Mouse (Mus musculus) midbrain, embryonic 15.5 days (tissue): ENCODE data around the gene Usp33. TPM values are rescaled to one million over a fixed set of nuclear protein-coding genes. Genes with fewer than 3 reads are reported as not detected.
A peak's percentile ranks its signal among the peaks of the same experiment; 100 is the strongest.
"Not testable (repeated sequence)": the region's sequence is repeated elsewhere in the genome, so short reads cannot be mapped to it uniquely, and the experiment has no call there.

Source experiments
- ATAC-seq: fragments of 200-750 bp; cut with Nextera tagmentation; replicated peaks from 2 replicates; pipeline ENCODE4 v1.8.0; 2017; ENCODE audit warnings: moderate TSS enrichment
- H3K27ac ChIP-seq: fragments of 300-500 bp; sonication (generic); 2 replicates; pipeline ENCODE4 v1.5.1; 2015; ENCODE audit warnings: mild to moderate bottlenecking, inconsistent platforms
- H3K27me3 ChIP-seq: fragments of 300-500 bp; sonication (generic); replicated peaks from 2 replicates; pipeline ENCODE4 v1.6.1; 2015; ENCODE audit warnings: inconsistent platforms
- H3K36me3 ChIP-seq: fragments of 300-500 bp; sonication (generic); replicated peaks from 2 replicates; pipeline ENCODE4 v1.6.1; 2015; ENCODE audit warnings: inconsistent platforms
- H3K4me1 ChIP-seq: fragments of 300-500 bp; sonication (generic); 2 replicates; pipeline ENCODE4 v1.6.1; 2015; ENCODE audit warnings: inconsistent platforms
- H3K4me2 ChIP-seq: fragments of 300-500 bp; sonication (generic); 2 replicates; pipeline ENCODE4 v1.6.1; 2015; ENCODE audit warnings: inconsistent platforms, mild to moderate bottlenecking, moderate library complexity
- H3K4me3 ChIP-seq: fragments of 300-500 bp; sonication (generic); 2 replicates; pipeline ENCODE4 v1.5.1; 2015; ENCODE audit warnings: mild to moderate bottlenecking, inconsistent platforms
- H3K9ac ChIP-seq: fragments of 300-500 bp; sonication (generic); 2 replicates; pipeline ENCODE4 v1.6.1; 2015; ENCODE audit warnings: mild to moderate bottlenecking, inconsistent platforms
- H3K9me3 ChIP-seq: fragments of 300-500 bp; sonication (generic); 2 replicates; pipeline ENCODE4 v1.6.1; 2016; ENCODE audit warnings: inconsistent platforms
- WGBS: fragments of 180-500 bp; shearing (Covaris S2); methylation state at CpG from one replicate; pipeline ENCODE4 v1.1.7; 2015; ENCODE audit warnings: mixed read lengths; 5-methylcytosine and 5-hydroxymethylcytosine counted together
- polyA plus RNA-seq: library from polyadenylated mRNA; unstranded; fragments of >200 nt; fragmentation: Nextera tagmentation; extraction: Ambion mirVana; gene quantifications from 2 replicates; pipeline ENCODE4 v1.2.1, GENCODE M21; 2015

The Usp33 gene
- polyA plus RNA-seq = 89.2 and 92.8 TPM in 2 replicates

- H3K27ac ChIP-seq = peak within 1 kb of the TSS; percentile 86
- no peaks in the 10 kb centered on the region for H3K9me3 ChIP-seq
- peak within 1 kb of the TSS; percentile 78 for H3K4me3 ChIP-seq
- no peaks in the 10 kb centered on the region for H3K36me3 ChIP-seq
- H3K9ac ChIP-seq = peak within 1 kb of the TSS; percentile 92
- H3K4me1 ChIP-seq = peaks cover 33% of the 10 kb centered on the region
- WGBS = 7% methylated on average over 44 of the region's 44 CpGs
- H3K4me2 ChIP-seq = peak within 1 kb of the TSS; percentile 51
- H3K27me3 ChIP-seq = no peaks in the 10 kb centered on the region
- ATAC-seq = peak; percentile 96
Measured at GRCm38 (mm10) chr3:152345732-152346632, at the start of gene Usp33. Usp33 (plus strand) TSS chr3:152346478.

GRCm38 (mm10) chr3:152300376-152301337 is 45.6 kb upstream of the Usp33 start:
- ATAC-seq = no peak
- 92% methylated on average over 14 of the region's 14 CpGs for WGBS
- H3K36me3 ChIP-seq = peaks cover 4% of the 10 kb centered on the region; the same call in 1 of the 2 replicates

GRCm38 (mm10) chr3:152302991-152303390 is 43.3 kb upstream of the Usp33 start:
- no peak overlapping the region for H3K27ac ChIP-seq
- H3K9ac ChIP-seq = no peak overlapping the region
- H3K4me3 ChIP-seq = no peak overlapping the region
- H3K4me1 ChIP-seq = no peaks in the 10 kb centered on the region
- peaks cover 8% of the 10 kb centered on the region; the same call in 1 of the 2 replicates for H3K36me3 ChIP-seq
- H3K27me3 ChIP-seq = no peaks in the 10 kb centered on the region
- no peaks in the 10 kb centered on the region for H3K9me3 ChIP-seq
- no peak overlapping the region for H3K4me2 ChIP-seq
- ATAC-seq = no peak
- WGBS = 71% methylated on average over 9 of the region's 9 CpGs

More at GRCm38 (mm10) chr3:152300376-152301337, 45.6 kb upstream of the Usp33 start:
- Histone ChIP-seq H3K9me3 (no peaks in the 10 kb centered on the region), H3K4me1 (no peaks in the 10 kb centered on the region), H3K4me3 (no peak overlapping the region), H3K9ac (no peak overlapping the region), H3K27ac (no peak overlapping the region), H3K27me3 (no peaks in the 10 kb centered on the region), H3K4me2 (no peak overlapping the region)

GRCm38 (mm10) chr3:152304093-152304815 is 42.0 kb upstream of the Usp33 start:
- Histone ChIP-seq H3K9me3 (no peaks in the 10 kb centered on the region), H3K4me3 (no peak overlapping the region), H3K36me3 (peaks cover 8% of the 10 kb centered on the region; the same call in 1 of the 2 replicates), H3K27me3 (no peaks in the 10 kb centered on the region), H3K4me2 (no peak overlapping the region), H3K27ac (no peak overlapping the region), H3K4me1 (no peaks in the 10 kb centered on the region), H3K9ac (no peak overlapping the region)
- ATAC-seq = no peak
- WGBS = 80% methylated on average over 6 of the region's 6 CpGs

- no peak for ATAC-seq
- Histone ChIP-seq H3K27me3 (no peaks in the 10 kb centered on the region), H3K9ac (no peak overlapping the region), H3K4me1 (no peaks in the 10 kb centered on the region), H3K27ac (no peak overlapping the region), H3K9me3 (no peaks in the 10 kb centered on the region), H3K4me2 (no peak overlapping the region), H3K36me3 (peaks cover 8% of the 10 kb centered on the region; the same call in 1 of the 2 replicates), H3K4me3 (no peak overlapping the region)
- 91% methylated on average over 8 of the region's 8 CpGs for WGBS
Measured at GRCm38 (mm10) chr3:152305080-152305479, 41.2 kb upstream of the Usp33 start.

- Histone ChIP-seq H3K9me3 (no peaks in the 10 kb centered on the region), H3K4me3 (no peak overlapping the region), H3K36me3 (peaks cover 8% of the 10 kb centered on the region; the same call in 1 of the 2 replicates), H3K4me1 (no peaks in the 10 kb centered on the region), H3K27me3 (no peaks in the 10 kb centered on the region), H3K4me2 (no peak overlapping the region), H3K27ac (no peak overlapping the region), H3K9ac (no peak overlapping the region)
- no peak for ATAC-seq
- 95% methylated on average over 4 of the region's 4 CpGs for WGBS
Measured at GRCm38 (mm10) chr3:152305971-152306370, 40.3 kb upstream of the Usp33 start.

- H3K36me3 ChIP-seq = peaks cover 10% of the 10 kb centered on the region; the same call in 1 of the 2 replicates
- no peak for ATAC-seq
- H3K9me3 ChIP-seq = no peaks in the 10 kb centered on the region
Measured at GRCm38 (mm10) chr3:152308485-152309249, 37.6 kb upstream of the Usp33 start.

GRCm38 (mm10) chr3:152309250-152309645 is 37.0 kb upstream of the Usp33 start:
- H3K27ac ChIP-seq = no peak overlapping the region
- no peak overlapping the region for H3K9ac ChIP-seq
- no peaks in the 10 kb centered on the region for H3K4me1 ChIP-seq
- no peak for ATAC-seq
- peaks cover 10% of the 10 kb centered on the region; the same call in 1 of the 2 replicates for H3K36me3 ChIP-seq
- 92% methylated on average over 9 of the region's 9 CpGs for WGBS
- no peak overlapping the region for H3K4me3 ChIP-seq
- H3K4me2 ChIP-seq = no peak overlapping the region
- H3K9me3 ChIP-seq = no peaks in the 10 kb centered on the region
- no peaks in the 10 kb centered on the region for H3K27me3 ChIP-seq

More at GRCm38 (mm10) chr3:152308485-152309249, 37.6 kb upstream of the Usp33 start:
- Histone ChIP-seq H3K27me3 (no peaks in the 10 kb centered on the region), H3K4me3 (no peak overlapping the region), H3K4me2 (no peak overlapping the region), H3K4me1 (no peaks in the 10 kb centered on the region), H3K27ac (no peak overlapping the region), H3K9ac (no peak overlapping the region)
- WGBS = 75% methylated on average over 10 of the region's 10 CpGs

- H3K9me3 ChIP-seq, H3K4me3 ChIP-seq, H3K9ac ChIP-seq, H3K4me2 ChIP-seq, H3K27ac ChIP-seq, H3K27me3 ChIP-seq, ATAC-seq, H3K4me1 ChIP-seq, H3K36me3 ChIP-seq: not testable (repeated sequence)
- WGBS = 83% methylated on average over 14 of the region's 14 CpGs
Measured at GRCm38 (mm10) chr3:152314666-152315065, 31.6 kb upstream of the Usp33 start.

GRCm38 (mm10) chr3:152315613-152316012 is 30.7 kb upstream of the Usp33 start:
- peaks cover 6% of the 10 kb centered on the region; the same call in 1 of the 2 replicates for H3K36me3 ChIP-seq
- no peaks in the 10 kb centered on the region for H3K4me1 ChIP-seq
- H3K4me2 ChIP-seq = no peak overlapping the region
- H3K27me3 ChIP-seq = no peaks in the 10 kb centered on the region
- no peaks in the 10 kb centered on the region for H3K9me3 ChIP-seq
- H3K4me3 ChIP-seq = no peak overlapping the region
- WGBS = 13% methylated on average over 7 of the region's 7 CpGs
- no peak overlapping the region for H3K27ac ChIP-seq
- peak; percentile 86 for ATAC-seq
- no peak overlapping the region for H3K9ac ChIP-seq
